Mouse (Mus musculus): Measurements from ENCODE around the gene Gm42372.

- TF ChIP-seq POLR2A (IDR thresholded peaks at IDR 0.05; ENCODE audit: insufficient read depth, low read length) (no peak), CTCF (IDR thresholded peaks at IDR 0.05; ENCODE audit: low read depth, low read length) (no peak), EP300 (IDR thresholded peaks at IDR 0.05; ENCODE audit: insufficient read depth, low read depth, low read length) (no peak)
Measured at GRCm38 (mm10) chr7:17023701-17024100, 40.8 kb downstream of the Gm42372 start.
